15 mouse cellular contexts compared by ENCODE assay signal in genomic region chr4:4509296-4509695, GRCm38 (mm10).
DNase-seq lines count a peak whose midpoint lies in the region; ATAC-seq lines count a peak whose summit lies in the region.
"Had no signal": no experiment of that assay in that cellular context is flagged by ENCODE, and none has a peak within 500 bp of the region (broad histone marks: within the 10 kb centered on the region; RNA-seq: fewer than 3 reads in every experiment).

No protein-coding gene starts in this region.

- no peaks in the 10 kb centered on the region for H3K9me3 ChIP-seq in embryonic facial prominence, embryonic 12.5 days
- H3K9me3 ChIP-seq in embryonic facial prominence, embryonic 10.5 days, result no peaks in the 10 kb centered on the region
- H3K9me3 ChIP-seq in limb, embryonic 12.5 days, result no peaks in the 10 kb centered on the region
- H3K9me3 ChIP-seq in limb, embryonic 10.5 days (replicated peaks), result no peaks in the 10 kb centered on the region
- H3K9me3 ChIP-seq in embryonic facial prominence, embryonic 15.5 days (replicated peaks), result no peaks in the 10 kb centered on the region
- no peaks in the 10 kb centered on the region for H3K9me3 ChIP-seq in limb, embryonic 13.5 days
- H3K9me3 ChIP-seq in kidney, embryonic 16.5 days (ENCODE audit: low read length), result no peaks in the 10 kb centered on the region
- H3K9me3 ChIP-seq: forebrain, embryonic 15.5 days; midbrain, embryonic 12.5 days; neural tube, embryonic 13.5 days had no signal

- H3K4me1 ChIP-seq in embryonic facial prominence, embryonic 12.5 days, result no peaks in the 10 kb centered on the region
- no peaks in the 10 kb centered on the region for H3K4me1 ChIP-seq in embryonic facial prominence, embryonic 10.5 days
- no peaks in the 10 kb centered on the region for H3K4me1 ChIP-seq in limb, embryonic 12.5 days (replicated peaks)
- H3K4me1 ChIP-seq in limb, embryonic 10.5 days, result peaks cover 4% of the 10 kb centered on the region; the same call in 1 of the 2 replicates
- H3K4me1 ChIP-seq in embryonic facial prominence, embryonic 15.5 days, result no peaks in the 10 kb centered on the region
- peaks cover 6% of the 10 kb centered on the region; the same call in 1 of the 2 replicates for H3K4me1 ChIP-seq in limb, embryonic 13.5 days
- H3K4me1 ChIP-seq in kidney, embryonic 16.5 days (ENCODE audit: insufficient read depth, low read length), result no peaks in the 10 kb centered on the region
- H3K4me1 ChIP-seq: forebrain, embryonic 15.5 days; midbrain, embryonic 12.5 days; neural tube, embryonic 13.5 days had no signal

- no peaks in the 10 kb centered on the region for H3K27me3 ChIP-seq in embryonic facial prominence, embryonic 12.5 days
- no peaks in the 10 kb centered on the region for H3K27me3 ChIP-seq in embryonic facial prominence, embryonic 10.5 days (replicated peaks; ENCODE audit: low read depth, poor library complexity, severe bottlenecking)
- no peaks in the 10 kb centered on the region for H3K27me3 ChIP-seq in limb, embryonic 12.5 days
- H3K27me3 ChIP-seq in limb, embryonic 10.5 days (ENCODE audit: low read depth, poor library complexity, severe bottlenecking), result no peaks in the 10 kb centered on the region
- no peaks in the 10 kb centered on the region for H3K27me3 ChIP-seq in embryonic facial prominence, embryonic 15.5 days
- no peaks in the 10 kb centered on the region for H3K27me3 ChIP-seq in limb, embryonic 13.5 days
- H3K27me3 ChIP-seq in kidney, embryonic 16.5 days (ENCODE audit: insufficient read depth, low read length), result no peaks in the 10 kb centered on the region
- H3K27me3 ChIP-seq: forebrain, embryonic 15.5 days; midbrain, embryonic 12.5 days; neural tube, embryonic 13.5 days had no signal

- H3K4me3 ChIP-seq in embryonic facial prominence, embryonic 12.5 days, result no peak overlapping the region
- H3K4me3 ChIP-seq in embryonic facial prominence, embryonic 10.5 days, result no peak overlapping the region
- H3K4me3 ChIP-seq in limb, embryonic 12.5 days (replicated peaks), result no peak overlapping the region
- no peak overlapping the region for H3K4me3 ChIP-seq in limb, embryonic 10.5 days
- H3K4me3 ChIP-seq in embryonic facial prominence, embryonic 15.5 days (replicated peaks), result no peak overlapping the region
- H3K4me3 ChIP-seq in limb, embryonic 13.5 days, result no peak overlapping the region
- no peak overlapping the region for H3K4me3 ChIP-seq in kidney, embryonic 16.5 days (ENCODE audit: low read length)
- H3K4me3 ChIP-seq: forebrain, embryonic 15.5 days; midbrain, embryonic 12.5 days; neural tube, embryonic 13.5 days had no signal

- WGBS in embryonic facial prominence, embryonic 12.5 days, result 62% methylated on average over 3 of the region's 3 CpGs
- 83% methylated on average over 3 of the region's 3 CpGs for WGBS in embryonic facial prominence, embryonic 10.5 days
- 63% methylated on average over 3 of the region's 3 CpGs for WGBS in limb, embryonic 12.5 days
- 83% methylated on average over 3 of the region's 3 CpGs for WGBS in limb, embryonic 10.5 days
- 76% methylated on average over 3 of the region's 3 CpGs for WGBS in embryonic facial prominence, embryonic 15.5 days
- WGBS in limb, embryonic 13.5 days, result 73% methylated on average over 3 of the region's 3 CpGs
- 61% methylated on average over 3 of the region's 3 CpGs for WGBS in kidney, embryonic 16.5 days

- ATAC-seq in embryonic facial prominence, embryonic 12.5 days (ENCODE audit: insufficient number of reproducible peaks, insufficient read depth, low FRiP score, low TSS enrichment), result no peak
- ATAC-seq in limb, embryonic 12.5 days (ENCODE audit: insufficient number of reproducible peaks, insufficient read depth, low FRiP score, low TSS enrichment, low read depth), result no peak
- ATAC-seq in embryonic facial prominence, embryonic 15.5 days (ENCODE audit: insufficient number of reproducible peaks, low FRiP score, low TSS enrichment, low read depth), result peak; percentile 43
- ATAC-seq in limb, embryonic 13.5 days (ENCODE audit: low FRiP score, low read depth), result peak; percentile 74; the same call in 1 of the 2 replicates
- no peak for ATAC-seq in kidney, embryonic 16.5 days (ENCODE audit: low FRiP score, low TSS enrichment)
- ATAC-seq: forebrain, embryonic 15.5 days had no signal

- DNase-seq in embryonic facial prominence, embryonic 10.5 days (ENCODE audit: low spot score), result no peak
- DNase-seq in limb, embryonic 10.5 days (ENCODE audit: low spot score), result no peak
- no peak for DNase-seq in kidney, adult 8-10 months
- DNase-seq: adrenal gland, adult 2 months; B cell, adult 2 months; embryo, embryonic 11 days had no signal

- no peak overlapping the region for H3K9ac ChIP-seq in embryonic facial prominence, embryonic 12.5 days
- H3K9ac ChIP-seq in limb, embryonic 12.5 days (replicated peaks), result no peak overlapping the region
- H3K9ac ChIP-seq in embryonic facial prominence, embryonic 15.5 days, result no peak overlapping the region
- no peak overlapping the region for H3K9ac ChIP-seq in limb, embryonic 13.5 days
- H3K9ac ChIP-seq in kidney, embryonic 16.5 days (replicated peaks; ENCODE audit: low read length), result no peak overlapping the region
- H3K9ac ChIP-seq: forebrain, embryonic 15.5 days; liver, embryonic 14.5 days; midbrain, embryonic 12.5 days; neural tube, embryonic 13.5 days had no signal

- H3K27ac ChIP-seq in embryonic facial prominence, embryonic 12.5 days, result peak overlapping the region; percentile 67; the same call in 1 of the 2 replicates
- H3K27ac ChIP-seq in embryonic facial prominence, embryonic 10.5 days (replicated peaks), result no peak overlapping the region
- peak overlapping the region; percentile 46; the same call in 1 of the 2 replicates for H3K27ac ChIP-seq in limb, embryonic 12.5 days
- H3K27ac ChIP-seq in limb, embryonic 10.5 days, result no peak overlapping the region
- no peak overlapping the region for H3K27ac ChIP-seq in embryonic facial prominence, embryonic 15.5 days (replicated peaks)
- peak overlapping the region; percentile 79 for H3K27ac ChIP-seq in limb, embryonic 13.5 days
- H3K27ac ChIP-seq in kidney, embryonic 16.5 days (ENCODE audit: low read length), result no peak overlapping the region
- H3K27ac ChIP-seq: forebrain, embryonic 15.5 days; liver, embryonic 14.5 days; midbrain, embryonic 12.5 days; neural tube, embryonic 13.5 days had no signal

- H3K4me2 ChIP-seq in embryonic facial prominence, embryonic 12.5 days (replicated peaks), result no peak overlapping the region
- H3K4me2 ChIP-seq in limb, embryonic 12.5 days, result no peak overlapping the region
- H3K4me2 ChIP-seq in embryonic facial prominence, embryonic 15.5 days (replicated peaks), result no peak overlapping the region
- H3K4me2 ChIP-seq in limb, embryonic 13.5 days (replicated peaks), result no peak overlapping the region
- no peak overlapping the region for H3K4me2 ChIP-seq in kidney, embryonic 16.5 days (replicated peaks; ENCODE audit: low read depth, low read length)
- H3K4me2 ChIP-seq: forebrain, embryonic 15.5 days; midbrain, embryonic 12.5 days; neural tube, embryonic 13.5 days had no signal

- no peaks in the 10 kb centered on the region for H3K36me3 ChIP-seq in embryonic facial prominence, embryonic 12.5 days
- H3K36me3 ChIP-seq in embryonic facial prominence, embryonic 10.5 days (replicated peaks), result no peaks in the 10 kb centered on the region
- H3K36me3 ChIP-seq in limb, embryonic 12.5 days, result no peaks in the 10 kb centered on the region
- no peaks in the 10 kb centered on the region for H3K36me3 ChIP-seq in limb, embryonic 10.5 days
- H3K36me3 ChIP-seq in embryonic facial prominence, embryonic 15.5 days, result no peaks in the 10 kb centered on the region
- no peaks in the 10 kb centered on the region for H3K36me3 ChIP-seq in limb, embryonic 13.5 days
- no peaks in the 10 kb centered on the region for H3K36me3 ChIP-seq in kidney, embryonic 16.5 days (ENCODE audit: insufficient read depth, low read length)
- H3K36me3 ChIP-seq: forebrain, embryonic 15.5 days; midbrain, embryonic 12.5 days; neural tube, embryonic 13.5 days had no signal

Comparison
In these comparisons a context has a peak if more than half of its experiments do, and no peak if none do; other contexts are left out.
1. ATAC-seq: peak in embryonic facial prominence, embryonic 15.5 days (single experiment) and limb, embryonic 13.5 days (single experiment); none in embryonic facial prominence, embryonic 12.5 days (single experiment), limb, embryonic 12.5 days (single experiment) and kidney, embryonic 16.5 days (single experiment).
2. H3K27ac ChIP-seq: peak in embryonic facial prominence, embryonic 12.5 days (single experiment), limb, embryonic 12.5 days (single experiment) and limb, embryonic 13.5 days (single experiment); none in embryonic facial prominence, embryonic 10.5 days (single experiment), limb, embryonic 10.5 days (single experiment), embryonic facial prominence, embryonic 15.5 days (single experiment) and kidney, embryonic 16.5 days (single experiment).